Mouse (Mus musculus) heart, embryonic 16.5 days (tissue): ENCODE results near the gene Hoxd9. TPM values are rescaled to one million over a fixed set of nuclear protein-coding genes. Genes with fewer than 3 reads are reported as not detected.

Source experiments
- ATAC-seq: fragments of 200-750 bp; cut with Nextera tagmentation; replicated peaks from 2 replicates; pipeline ENCODE4 v1.8.0; 2017; ENCODE audit warnings: moderate number of reproducible peaks; ENCODE audit not compliant: insufficient read depth, low FRiP score; ENCODE audit errors: extremely low read depth
- H3K27ac ChIP-seq: fragments of 300-500 bp; sonication (generic); 2 replicates; pipeline ENCODE4 v1.5.1; 2014; ENCODE audit warnings: mild to moderate bottlenecking, low read length, control low read depth, moderate library complexity
- H3K27me3 ChIP-seq: fragments of 300-500 bp; sonication (generic); 2 replicates; pipeline ENCODE4 v1.6.1; 2014; ENCODE audit warnings: low read length, mixed read lengths; ENCODE audit not compliant: control insufficient read depth, insufficient read depth
- H3K36me3 ChIP-seq: fragments of 300-500 bp; sonication (generic); 2 replicates; pipeline ENCODE4 v1.6.1; 2014; ENCODE audit not compliant: control insufficient read depth, insufficient read depth
- H3K4me1 ChIP-seq: fragments of 300-500 bp; sonication (generic); 2 replicates; pipeline ENCODE4 v1.6.1; 2014; ENCODE audit warnings: low read length, mixed read lengths; ENCODE audit not compliant: control insufficient read depth, insufficient read depth
- H3K4me2 ChIP-seq: fragments of 300-500 bp; sonication (generic); 2 replicates; pipeline ENCODE4 v1.6.1; 2014; ENCODE audit warnings: low read depth, mild to moderate bottlenecking, control low read depth, low read length
- H3K4me3 ChIP-seq: fragments of 300-500 bp; sonication (generic); 2 replicates; pipeline ENCODE4 v1.5.1; 2014; ENCODE audit warnings: mild to moderate bottlenecking, control low read depth, low read length
- H3K9ac ChIP-seq: fragments of 300-500 bp; sonication (generic); 2 replicates; pipeline ENCODE4 v1.6.1; 2014; ENCODE audit warnings: low read length, control low read depth
- H3K9me3 ChIP-seq: fragments of 300-500 bp; sonication (generic); replicated peaks from 2 replicates; pipeline ENCODE4 v1.6.1; 2016; ENCODE audit warnings: low read length; ENCODE audit not compliant: control insufficient read depth
- WGBS: fragments of 180-500 bp; shearing (Covaris S2); extraction: QIAGEN DNeasy Blood & Tissue Kit; methylation state at CpG from one replicate; pipeline ENCODE4 v1.1.7; 2014; 5-methylcytosine and 5-hydroxymethylcytosine counted together
- polyA plus RNA-seq: library from polyadenylated mRNA; unstranded; fragments of >200 nt; fragmentation: Nextera tagmentation; extraction: Ambion mirVana; gene quantifications from 2 replicates; pipeline ENCODE4 v1.2.1, GENCODE M21; 2015

The Hoxd9 gene
- polyA plus RNA-seq, 1 experiment from 2014 or later: 0.21 TPM

- Histone ChIP-seq H3K4me2 (no peak within 1 kb of the TSS), H3K27me3 (peaks cover 97% of the 10 kb centered on the region), H3K4me1 (peaks cover 3% of the 10 kb centered on the region; the same call in 1 of the 2 replicates), H3K36me3 (no peaks in the 10 kb centered on the region), H3K27ac (no peak within 1 kb of the TSS), H3K4me3 (no peak within 1 kb of the TSS), H3K9ac (no peak within 1 kb of the TSS), H3K9me3 (no peaks in the 10 kb centered on the region)
- ATAC-seq: no peak
- WGBS: 2% methylated on average over 47 of the region's 47 CpGs
These were observed 22.5 kb upstream of the Hoxd9 start, which contains the start of gene Hoxd12 for GRCm38 (mm10) chr2:74674881-74675665. TSS of gene Hoxd12 (plus strand) at chr2:74675013.

GRCm38 (mm10) chr2:74675666-74676282, 21.8 kb upstream of the Hoxd9 start:
- Histone ChIP-seq H3K4me3 (no peak overlapping the region), H3K27ac (no peak overlapping the region), H3K4me1 (peaks cover 3% of the 10 kb centered on the region; the same call in 1 of the 2 replicates), H3K27me3 (peaks cover 100% of the 10 kb centered on the region), H3K9me3 (no peaks in the 10 kb centered on the region), H3K36me3 (no peaks in the 10 kb centered on the region), H3K9ac (no peak overlapping the region), H3K4me2 (no peak overlapping the region)
- 8% methylated on average over 24 of the region's 24 CpGs for WGBS
- no peak for ATAC-seq

- 6% methylated on average over 9 of the region's 9 CpGs for WGBS
- no peaks in the 10 kb centered on the region for H3K9me3 ChIP-seq
- no peak for ATAC-seq
- no peak overlapping the region for H3K4me2 ChIP-seq
- no peaks in the 10 kb centered on the region for H3K36me3 ChIP-seq
- peaks cover 100% of the 10 kb centered on the region for H3K27me3 ChIP-seq
- no peak overlapping the region for H3K9ac ChIP-seq
- no peak overlapping the region for H3K4me3 ChIP-seq
- H3K4me1 ChIP-seq: peaks cover 3% of the 10 kb centered on the region; the same call in 1 of the 2 replicates
- no peak overlapping the region for H3K27ac ChIP-seq
These were observed 21.0 kb upstream of the Hoxd9 start for GRCm38 (mm10) chr2:74676376-74677052.

GRCm38 (mm10) chr2:74677106-74677505, 20.4 kb upstream of the Hoxd9 start:
- H3K27me3 ChIP-seq: peaks cover 100% of the 10 kb centered on the region
- WGBS: 22% methylated on average over 2 of the region's 2 CpGs
- peaks cover 3% of the 10 kb centered on the region; the same call in 1 of the 2 replicates for H3K4me1 ChIP-seq
- no peak for ATAC-seq
- no peak overlapping the region for H3K9ac ChIP-seq
- H3K9me3 ChIP-seq: no peaks in the 10 kb centered on the region
- H3K4me2 ChIP-seq: no peak overlapping the region
- no peak overlapping the region for H3K27ac ChIP-seq
- no peaks in the 10 kb centered on the region for H3K36me3 ChIP-seq
- H3K4me3 ChIP-seq: no peak overlapping the region

GRCm38 (mm10) chr2:74678891-74679595, 18.5 kb upstream of the Hoxd9 start, which contains the start of gene Hoxd11:
TSS of gene Hoxd11 (plus strand) at chr2:74679557.
- Histone ChIP-seq H3K4me2 (no peak within 1 kb of the TSS), H3K9me3 (no peaks in the 10 kb centered on the region), H3K4me3 (no peak within 1 kb of the TSS), H3K27me3 (peaks cover 99% of the 10 kb centered on the region), H3K4me1 (no peaks in the 10 kb centered on the region), H3K9ac (no peak within 1 kb of the TSS), H3K27ac (no peak within 1 kb of the TSS), H3K36me3 (no peaks in the 10 kb centered on the region)
- 2% methylated on average over 15 of the region's 15 CpGs for WGBS
- no peak for ATAC-seq

- H3K4me3 ChIP-seq: no peak overlapping the region
- H3K4me1 ChIP-seq: no peaks in the 10 kb centered on the region
- peaks cover 99% of the 10 kb centered on the region for H3K27me3 ChIP-seq
- no peak for ATAC-seq
- WGBS: under 1% methylated on average over 26 of the region's 26 CpGs
- H3K9me3 ChIP-seq: no peaks in the 10 kb centered on the region
- H3K9ac ChIP-seq: no peak overlapping the region
- no peaks in the 10 kb centered on the region for H3K36me3 ChIP-seq
- H3K27ac ChIP-seq: no peak overlapping the region
- no peak overlapping the region for H3K4me2 ChIP-seq
These were observed 17.9 kb upstream of the Hoxd9 start for GRCm38 (mm10) chr2:74679596-74679971.

- WGBS: 2% methylated on average over 23 of the region's 23 CpGs
- no peak overlapping the region for H3K9ac ChIP-seq
- no peaks in the 10 kb centered on the region for H3K36me3 ChIP-seq
- H3K9me3 ChIP-seq: no peaks in the 10 kb centered on the region
- H3K4me2 ChIP-seq: no peak overlapping the region
- H3K4me1 ChIP-seq: no peaks in the 10 kb centered on the region
- no peak for ATAC-seq
- H3K4me3 ChIP-seq: no peak overlapping the region
- H3K27ac ChIP-seq: no peak overlapping the region
- peaks cover 99% of the 10 kb centered on the region for H3K27me3 ChIP-seq
These were observed 17.5 kb upstream of the Hoxd9 start for GRCm38 (mm10) chr2:74679980-74680379.

GRCm38 (mm10) chr2:74680561-74681398, 16.7 kb upstream of the Hoxd9 start:
- Histone ChIP-seq H3K4me3 (no peak overlapping the region), H3K27me3 (peaks cover 98% of the 10 kb centered on the region), H3K27ac (no peak overlapping the region), H3K9ac (no peak overlapping the region), H3K36me3 (no peaks in the 10 kb centered on the region), H3K4me2 (no peak overlapping the region), H3K9me3 (no peaks in the 10 kb centered on the region), H3K4me1 (no peaks in the 10 kb centered on the region)
- no peak for ATAC-seq
- WGBS: 2% methylated on average over 21 of the region's 21 CpGs
